Mouse (Mus musculus): ENCODE results near the gene Tbc1d22a. TPM values are rescaled to one million over a fixed set of nuclear protein-coding genes. Genes with fewer than 3 reads are reported as not detected.
"Not testable (repeated sequence)": the region's sequence is repeated elsewhere in the genome, so short reads cannot be mapped to it uniquely, and the experiment has no call there.

Gene Tbc1d22a
- total RNA-seq, 1 experiment from 2014 or later: 28.3 TPM

DNA sequence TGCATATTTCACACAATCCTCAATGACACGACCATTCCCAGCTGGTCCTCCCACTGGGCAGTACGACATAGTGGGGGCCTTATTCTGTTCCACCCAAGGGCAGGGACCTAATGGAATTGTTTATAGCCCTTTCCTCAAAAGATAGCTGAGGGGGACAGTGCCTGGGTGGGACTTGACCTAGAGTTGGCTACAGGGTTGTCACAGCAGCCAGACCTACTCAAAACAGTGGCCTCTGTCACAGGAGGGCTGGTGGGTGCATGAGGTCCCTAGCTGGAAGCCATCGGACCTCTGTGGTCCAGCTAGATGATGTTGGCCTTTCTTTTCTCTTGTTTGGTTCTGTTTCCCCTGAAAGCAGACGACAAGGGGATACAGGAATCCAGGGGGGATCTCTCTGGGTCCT is 14.8 kb upstream of the Tbc1d22a start:
- ATAC-seq (replicated peaks; ENCODE audit: insufficient number of reproducible peaks, low FRiP score, low TSS enrichment, poor library complexity, severe bottlenecking): no peak

GRCm38 (mm10) chr15:86200169-86200568 is 14.1 kb upstream of the Tbc1d22a start:
- no peak for ATAC-seq (replicated peaks; ENCODE audit: insufficient number of reproducible peaks, low FRiP score, low TSS enrichment, poor library complexity, severe bottlenecking)

GRCm38 (mm10) chr15:86201095-86201494 is 13.2 kb upstream of the Tbc1d22a start:
- no peak for ATAC-seq (replicated peaks; ENCODE audit: insufficient number of reproducible peaks, low FRiP score, low TSS enrichment, poor library complexity, severe bottlenecking)

DNA sequence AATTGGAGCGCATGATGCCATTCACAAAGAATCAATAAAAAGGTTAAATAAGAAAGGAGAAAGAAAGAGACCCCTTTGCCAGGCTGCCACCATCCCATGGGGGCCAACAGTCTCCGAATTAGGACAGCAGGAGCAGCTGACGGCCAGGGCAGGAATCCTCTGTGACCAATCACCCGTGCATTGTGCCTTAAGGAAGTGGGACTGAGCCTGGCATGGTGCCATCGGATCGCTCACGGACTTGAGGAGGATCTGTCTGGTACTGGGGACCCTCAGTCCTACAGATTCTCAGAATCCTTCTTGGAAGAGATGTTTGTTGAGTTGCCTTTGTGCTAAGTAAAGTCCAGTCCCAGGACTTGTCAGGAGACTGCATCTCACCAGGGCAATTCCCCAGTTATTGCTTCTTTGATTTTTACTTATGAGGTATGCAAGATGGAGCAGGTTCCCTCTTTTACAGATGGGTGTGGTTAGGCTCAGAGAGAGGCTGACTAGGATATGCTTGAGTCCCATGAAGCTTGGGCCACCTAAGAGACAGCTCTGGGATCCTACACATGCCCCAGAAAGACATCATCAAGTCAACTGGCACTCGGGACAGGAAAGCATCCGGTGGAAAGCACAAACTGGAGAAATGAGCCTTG is 12.4 kb upstream of the Tbc1d22a start:
- no peak for ATAC-seq (replicated peaks; ENCODE audit: insufficient number of reproducible peaks, low FRiP score, low TSS enrichment, poor library complexity, severe bottlenecking)

GRCm38 (mm10) chr15:86202640-86203039 is 11.6 kb upstream of the Tbc1d22a start:
- peak; percentile 83 for ATAC-seq (replicated peaks; ENCODE audit: insufficient number of reproducible peaks, low FRiP score, low TSS enrichment, poor library complexity, severe bottlenecking)

GRCm38 (mm10) chr15:86203292-86203793 is 10.9 kb upstream of the Tbc1d22a start:
- ATAC-seq (replicated peaks; ENCODE audit: insufficient number of reproducible peaks, low FRiP score, low TSS enrichment, poor library complexity, severe bottlenecking): no peak

GRCm38 (mm10) chr15:86203942-86204561 is 10.2 kb upstream of the Tbc1d22a start:
- no peak for ATAC-seq (replicated peaks; ENCODE audit: insufficient number of reproducible peaks, low FRiP score, low TSS enrichment, poor library complexity, severe bottlenecking)

DNA sequence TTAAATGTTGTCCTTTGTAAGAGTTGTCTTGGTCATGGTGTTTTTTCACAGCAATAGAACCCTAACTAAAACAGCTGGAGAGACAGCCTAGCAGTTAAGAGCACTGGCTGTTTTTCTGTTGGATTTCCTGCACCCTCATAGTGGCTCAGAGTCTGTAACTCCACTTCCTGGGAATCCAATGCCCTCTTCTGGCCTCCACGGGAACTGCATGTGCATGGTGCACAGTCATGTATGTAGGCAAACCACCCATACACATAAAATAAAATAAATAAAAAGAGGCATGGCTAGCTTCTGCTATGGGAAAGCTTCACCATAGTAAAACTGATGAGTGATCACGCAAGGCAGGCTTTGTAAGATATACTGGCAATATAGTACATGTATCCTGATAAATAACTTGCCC is 9.0 kb upstream of the Tbc1d22a start:
- ATAC-seq (replicated peaks; ENCODE audit: insufficient number of reproducible peaks, low FRiP score, low TSS enrichment, poor library complexity, severe bottlenecking): 0 out of 2 replicates have a peak, but pooled peaks have one; percentile 30

DNA sequence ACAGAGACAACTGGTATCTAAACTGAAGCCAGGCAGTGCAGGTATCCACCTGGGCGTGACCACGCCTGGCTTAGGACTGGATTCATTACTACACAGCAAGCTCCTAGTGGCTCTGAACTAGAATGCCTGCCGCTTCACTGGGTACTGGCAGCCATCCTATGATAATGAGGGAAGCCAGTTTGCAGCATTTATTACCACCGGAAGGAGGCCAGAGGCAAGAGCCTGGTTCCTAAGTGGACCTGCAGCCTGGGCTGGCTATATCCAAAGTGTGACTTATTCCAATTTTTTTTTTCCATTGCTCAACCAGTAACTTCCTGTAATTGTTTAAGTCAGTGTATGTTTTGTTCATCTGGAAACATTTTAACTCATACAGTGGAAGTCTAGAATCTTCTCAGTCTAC is 7.9 kb upstream of the Tbc1d22a start:
- ATAC-seq (replicated peaks; ENCODE audit: insufficient number of reproducible peaks, low FRiP score, low TSS enrichment, poor library complexity, severe bottlenecking): no peak

- ATAC-seq (replicated peaks; ENCODE audit: insufficient number of reproducible peaks, low FRiP score, low TSS enrichment, poor library complexity, severe bottlenecking): not testable (repeated sequence)
Measured at GRCm38 (mm10) chr15:86212193-86212592, 2.1 kb upstream of the Tbc1d22a start.

DNA sequence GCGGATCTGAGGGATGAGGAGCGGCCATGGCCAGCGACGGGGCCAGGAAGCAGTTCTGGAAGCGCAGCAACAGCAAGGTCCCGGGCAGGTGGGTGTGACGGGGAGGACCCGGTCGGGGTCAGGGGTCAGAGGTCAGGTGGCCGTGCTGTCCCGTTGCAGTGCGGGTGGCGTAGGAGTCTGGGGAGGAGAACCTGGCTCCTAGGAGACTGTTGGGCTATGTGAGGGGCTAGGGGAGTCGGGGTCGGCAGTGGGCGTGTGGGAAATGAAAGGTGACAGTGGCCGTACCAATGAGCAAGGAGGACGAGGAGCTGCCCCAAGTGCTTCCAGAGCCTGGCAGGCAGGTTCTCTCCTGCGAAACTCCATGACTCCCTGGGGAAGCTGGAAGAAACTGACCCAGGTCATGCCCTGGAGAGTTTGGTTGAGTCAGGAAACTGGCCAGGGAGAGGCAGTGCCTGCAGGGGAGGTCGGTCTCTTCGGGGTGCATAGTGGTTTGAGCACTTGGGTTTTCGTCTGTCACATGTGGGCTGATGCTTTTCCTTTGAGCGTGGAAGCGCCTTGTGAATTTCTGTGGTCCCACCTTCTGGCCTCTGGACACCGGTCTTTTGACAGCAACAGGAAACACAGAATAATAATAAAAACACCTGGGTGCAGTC is 416 bp downstream of the Tbc1d22a start:
- peak; percentile 54; the same call in 1 of the 2 replicates for ATAC-seq (replicated peaks; ENCODE audit: insufficient number of reproducible peaks, low FRiP score, low TSS enrichment, poor library complexity, severe bottlenecking)

DNA sequence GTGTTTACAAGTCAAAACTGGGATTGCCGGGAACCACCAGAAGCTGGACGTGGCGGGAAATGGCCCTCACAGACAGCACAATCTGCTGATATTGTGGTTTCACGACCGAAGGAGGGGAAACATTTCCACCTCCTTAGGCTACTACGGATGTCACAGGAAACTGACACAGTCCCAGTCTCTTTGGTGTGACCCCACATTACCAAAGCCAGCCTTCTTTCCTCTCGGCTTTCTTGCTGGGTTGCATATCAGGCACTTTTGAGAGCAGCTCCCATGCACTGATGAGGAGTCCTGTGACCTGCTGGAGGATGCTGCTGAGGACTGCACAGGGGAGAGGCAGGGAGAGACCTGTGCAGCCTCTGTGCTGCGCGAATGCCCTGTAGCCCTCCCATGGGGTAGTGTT is 2.4 kb downstream of the Tbc1d22a start:
- not testable (repeated sequence) for ATAC-seq (replicated peaks; ENCODE audit: insufficient number of reproducible peaks, low FRiP score, low TSS enrichment, poor library complexity, severe bottlenecking)

DNA sequence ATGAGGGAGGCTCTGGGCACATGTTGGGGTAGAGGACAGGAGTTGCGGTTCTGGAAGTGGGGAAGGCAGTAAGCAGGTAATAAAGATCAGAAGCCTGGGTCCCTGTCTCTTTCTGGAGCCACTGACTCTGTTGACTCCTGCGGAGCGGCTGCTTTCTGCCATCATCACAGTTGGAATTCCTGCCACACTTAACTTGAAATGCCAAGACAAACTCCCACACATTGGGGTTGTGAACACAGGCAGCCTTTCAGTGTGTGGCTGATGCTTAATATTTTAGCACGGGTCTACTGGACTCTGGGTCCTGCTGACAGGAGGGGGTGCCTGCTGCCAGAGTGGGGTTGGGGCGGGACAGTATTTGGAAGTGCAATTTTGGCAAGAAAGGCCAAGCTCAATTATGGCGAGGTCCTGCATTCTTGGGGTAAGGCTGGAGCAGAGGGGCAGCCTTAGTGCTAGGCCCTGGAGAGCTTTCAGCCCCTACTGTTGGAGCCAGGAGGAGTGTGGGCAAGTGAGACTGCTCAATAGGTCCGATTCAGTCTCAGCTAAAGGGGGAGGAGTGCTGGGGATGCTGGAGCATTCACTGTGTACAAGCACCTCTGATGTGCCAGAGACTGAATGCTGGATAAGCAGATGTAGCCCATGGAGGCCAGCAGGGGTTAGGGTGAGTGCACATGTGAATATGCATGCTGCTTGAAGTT is 5.4 kb downstream of the Tbc1d22a start:
- ATAC-seq (replicated peaks; ENCODE audit: insufficient number of reproducible peaks, low FRiP score, low TSS enrichment, poor library complexity, severe bottlenecking): no peak

- ATAC-seq (replicated peaks; ENCODE audit: insufficient number of reproducible peaks, low FRiP score, low TSS enrichment, poor library complexity, severe bottlenecking): no peak
Measured at GRCm38 (mm10) chr15:86220229-86220630, 6.0 kb downstream of the Tbc1d22a start.

- no peak for ATAC-seq (replicated peaks; ENCODE audit: insufficient number of reproducible peaks, low FRiP score, low TSS enrichment, poor library complexity, severe bottlenecking)
Measured at GRCm38 (mm10) chr15:86220715-86221114, 6.5 kb downstream of the Tbc1d22a start.

DNA sequence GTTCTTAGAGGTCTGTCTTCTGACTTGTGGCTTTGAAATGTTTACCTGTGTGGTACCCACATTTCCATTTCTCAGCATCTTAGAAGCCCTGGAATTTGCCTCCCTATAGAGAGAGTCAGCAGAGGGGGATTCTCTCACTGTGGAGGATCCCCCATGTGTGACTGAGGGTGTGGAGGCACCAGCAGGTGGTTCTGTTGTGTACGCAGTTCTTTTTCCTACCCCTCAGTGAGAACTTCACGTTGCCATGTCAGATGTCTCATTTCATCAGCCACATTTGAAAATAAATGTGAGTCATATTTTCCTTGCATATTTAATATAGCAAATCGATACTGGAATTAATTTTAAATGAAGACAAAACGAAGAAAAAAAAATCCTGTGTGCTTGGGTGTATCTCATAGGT is 7.1 kb downstream of the Tbc1d22a start:
- ATAC-seq (replicated peaks; ENCODE audit: insufficient number of reproducible peaks, low FRiP score, low TSS enrichment, poor library complexity, severe bottlenecking): no peak

DNA sequence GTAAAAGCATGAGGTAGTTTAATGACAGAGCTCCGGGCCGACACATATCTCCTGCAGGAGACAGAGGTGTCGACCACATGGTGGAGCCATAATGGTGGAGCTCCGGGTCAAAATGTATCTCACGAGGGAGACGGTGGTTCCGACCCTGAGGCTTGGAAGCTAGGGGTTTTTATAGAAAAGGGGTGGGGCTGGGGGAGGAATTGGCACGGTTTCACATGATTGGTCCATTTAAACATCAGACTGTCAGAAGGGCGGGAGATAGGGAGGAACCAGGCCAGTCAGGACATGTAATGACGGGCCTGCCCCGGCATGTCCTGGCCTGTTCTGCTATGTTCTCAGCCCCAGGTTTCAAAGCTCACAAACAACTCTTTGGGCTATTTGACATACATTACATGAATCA is 7.6 kb downstream of the Tbc1d22a start:
- ATAC-seq (replicated peaks; ENCODE audit: insufficient number of reproducible peaks, low FRiP score, low TSS enrichment, poor library complexity, severe bottlenecking): not testable (repeated sequence)

GRCm38 (mm10) chr15:86224972-86225551 is 10.8 kb downstream of the Tbc1d22a start:
- ATAC-seq (replicated peaks; ENCODE audit: insufficient number of reproducible peaks, low FRiP score, low TSS enrichment, poor library complexity, severe bottlenecking): peak; percentile 88

DNA sequence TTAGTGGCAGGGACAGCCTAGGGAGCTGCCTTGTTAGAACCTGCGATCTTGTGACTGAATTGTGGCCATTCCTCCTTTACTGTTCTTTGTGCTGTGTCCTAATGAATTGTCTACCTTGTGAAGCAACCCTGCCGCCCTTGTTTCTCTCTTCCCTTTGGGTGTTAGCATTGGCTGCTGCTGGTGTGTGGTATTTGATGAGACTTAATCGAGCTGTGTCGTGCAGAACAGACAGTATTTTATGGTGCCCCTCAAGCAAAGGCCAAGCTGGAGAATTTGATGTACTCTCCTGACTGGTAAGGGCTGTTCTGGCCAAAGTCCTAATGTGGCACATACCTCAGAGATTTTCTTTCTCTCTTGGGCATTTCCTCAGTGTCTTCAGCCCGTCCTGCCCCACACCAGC is 12.0 kb downstream of the Tbc1d22a start:
- ATAC-seq (replicated peaks; ENCODE audit: insufficient number of reproducible peaks, low FRiP score, low TSS enrichment, poor library complexity, severe bottlenecking): no peak

Measured in monocyte, adult 5-6 weeks (primary cell).